Mouse (Mus musculus) lung, embryonic 15.5 days (tissue): ENCODE data around the gene Gm4969. TPM values are rescaled to one million over a fixed set of nuclear protein-coding genes. Genes with fewer than 3 reads are reported as not detected.

ENCODE experiments used
- ATAC-seq: fragments of 200-750 bp; cut with Nextera tagmentation; 2 replicates; pipeline ENCODE4 v1.8.0; 2017; ENCODE audit warnings: moderate number of reproducible peaks, borderline replicate concordance; ENCODE audit not compliant: low FRiP score, low TSS enrichment; ENCODE audit errors: extremely low read depth
- H3K27ac ChIP-seq: fragments of 300-500 bp; sonication (generic); 2 replicates; pipeline ENCODE4 v1.5.1; 2015; ENCODE audit warnings: moderate library complexity, mild to moderate bottlenecking, inconsistent platforms
- H3K27me3 ChIP-seq: fragments of 300-500 bp; sonication (generic); 2 replicates; pipeline ENCODE4 v1.6.1; 2015; ENCODE audit warnings: inconsistent platforms
- H3K36me3 ChIP-seq: fragments of 300-500 bp; sonication (generic); 2 replicates; pipeline ENCODE4 v1.6.1; 2015; ENCODE audit warnings: inconsistent platforms
- H3K4me1 ChIP-seq: fragments of 300-500 bp; sonication (generic); 2 replicates; pipeline ENCODE4 v1.6.1; 2015; ENCODE audit warnings: inconsistent platforms
- H3K4me2 ChIP-seq: fragments of 300-500 bp; sonication (generic); 2 replicates; pipeline ENCODE4 v1.6.1; 2015; ENCODE audit warnings: inconsistent platforms, mild to moderate bottlenecking, moderate library complexity
- H3K4me3 ChIP-seq: fragments of 300-500 bp; sonication (generic); 2 replicates; pipeline ENCODE4 v1.5.1; 2015; ENCODE audit warnings: mild to moderate bottlenecking, inconsistent platforms
- H3K9ac ChIP-seq: fragments of 300-500 bp; sonication (generic); 2 replicates; pipeline ENCODE4 v1.6.1; 2015; ENCODE audit warnings: inconsistent platforms
- H3K9me3 ChIP-seq: fragments of 300-500 bp; sonication (generic); 2 replicates; pipeline ENCODE4 v1.6.1; 2016; ENCODE audit warnings: inconsistent platforms
- WGBS: fragments of 180-500 bp; shearing (Covaris S2); methylation state at CpG from one replicate; pipeline ENCODE4 v1.1.7; 2015; 5-methylcytosine and 5-hydroxymethylcytosine counted together
- polyA plus RNA-seq: library from polyadenylated mRNA; unstranded; fragments of >200 nt; fragmentation: Nextera tagmentation; extraction: Ambion mirVana; gene quantifications from 2 replicates; pipeline ENCODE4 v1.2.1, GENCODE M21; 2015

Gene Gm4969
- 1.8 and 1.9 TPM in 2 replicates for polyA plus RNA-seq

GRCm38 (mm10) chr7:19118028-19118771, at the start of gene Gm4969:
Gene Gm4969, minus strand, starts transcription at chr7:19118368.
- WGBS: 17% methylated on average over 64 of the region's 64 CpGs
- Histone ChIP-seq H3K27me3 (no peaks in the 10 kb centered on the region; the same call in 1 of the 2 replicates), H3K36me3 (no peaks in the 10 kb centered on the region), H3K4me3 (peak within 1 kb of the TSS; percentile 72), H3K27ac (no peak within 1 kb of the TSS), H3K4me1 (peaks cover 23% of the 10 kb centered on the region), H3K4me2 (peak within 1 kb of the TSS; percentile 52), H3K9me3 (no peaks in the 10 kb centered on the region; the same call in 1 of the 2 replicates), H3K9ac (no peak within 1 kb of the TSS; the same call in 1 of the 2 replicates)
- peak; percentile 19; the same call in 1 of the 2 replicates for ATAC-seq

- Histone ChIP-seq H3K9me3 (no peaks in the 10 kb centered on the region), H3K9ac (no peak overlapping the region), H3K4me2 (no peak overlapping the region), H3K36me3 (no peaks in the 10 kb centered on the region), H3K27me3 (peaks cover 24% of the 10 kb centered on the region), H3K27ac (no peak overlapping the region), H3K4me3 (no peak overlapping the region), H3K4me1 (peaks cover 37% of the 10 kb centered on the region)
- no peak for ATAC-seq
- 88% methylated on average over 3 of the region's 3 CpGs for WGBS
Measured at GRCm38 (mm10) chr7:19166990-19167389, 48.8 kb upstream of the Gm4969 start.

- H3K9ac ChIP-seq: 0 out of 2 replicates have a peak within 1 kb of the TSS, but pooled peaks have one; percentile 1
- peak; percentile 50; the same call in 1 of the 2 replicates for ATAC-seq
- H3K9me3 ChIP-seq: no peaks in the 10 kb centered on the region
- H3K27ac ChIP-seq: no peak within 1 kb of the TSS; the same call in 1 of the 2 replicates
- H3K36me3 ChIP-seq: no peaks in the 10 kb centered on the region
- H3K4me3 ChIP-seq: no peak within 1 kb of the TSS
- H3K4me1 ChIP-seq: peaks cover 34% of the 10 kb centered on the region
- WGBS: 9% methylated on average over 14 of the region's 14 CpGs
- H3K4me2 ChIP-seq: peak within 1 kb of the TSS; percentile 37
- H3K27me3 ChIP-seq: peaks cover 26% of the 10 kb centered on the region
Measured at GRCm38 (mm10) chr7:19165656-19166423, 47.7 kb upstream of the Gm4969 start, which contains the start of gene Gipr. Gene Gipr, minus strand, starts transcription at chr7:19166127.

GRCm38 (mm10) chr7:19164978-19165377, 46.8 kb upstream of the Gm4969 start:
- no peak overlapping the region for H3K4me3 ChIP-seq
- no peaks in the 10 kb centered on the region for H3K9me3 ChIP-seq
- no peak overlapping the region for H3K9ac ChIP-seq
- H3K36me3 ChIP-seq: no peaks in the 10 kb centered on the region
- H3K27ac ChIP-seq: no peak overlapping the region
- H3K27me3 ChIP-seq: peaks cover 34% of the 10 kb centered on the region
- H3K4me1 ChIP-seq: peaks cover 38% of the 10 kb centered on the region
- H3K4me2 ChIP-seq: peak overlapping the region; percentile 37
- ATAC-seq: no peak
- 3% methylated on average over 13 of the region's 13 CpGs for WGBS

GRCm38 (mm10) chr7:19164189-19164588, 46.0 kb upstream of the Gm4969 start:
- peaks cover 39% of the 10 kb centered on the region for H3K4me1 ChIP-seq
- H3K9me3 ChIP-seq: no peaks in the 10 kb centered on the region
- ATAC-seq: peak; percentile 37; the same call in 1 of the 2 replicates
- H3K27me3 ChIP-seq: peaks cover 42% of the 10 kb centered on the region
- no peak overlapping the region for H3K27ac ChIP-seq
- H3K4me3 ChIP-seq: no peak overlapping the region
- peak overlapping the region; percentile 37 for H3K4me2 ChIP-seq
- no peaks in the 10 kb centered on the region for H3K36me3 ChIP-seq
- H3K9ac ChIP-seq: no peak overlapping the region
- under 1% methylated on average over 6 of the region's 6 CpGs for WGBS

GRCm38 (mm10) chr7:19163752-19164151, 45.6 kb upstream of the Gm4969 start:
- Histone ChIP-seq H3K4me3 (no peak overlapping the region), H3K9me3 (no peaks in the 10 kb centered on the region), H3K9ac (no peak overlapping the region), H3K4me2 (peak overlapping the region; percentile 37), H3K27ac (no peak overlapping the region), H3K27me3 (peaks cover 46% of the 10 kb centered on the region), H3K4me1 (peaks cover 39% of the 10 kb centered on the region), H3K36me3 (no peaks in the 10 kb centered on the region)
- ATAC-seq: no peak
- WGBS: 19% methylated on average over 12 of the region's 12 CpGs

- Histone ChIP-seq H3K9ac (no peak overlapping the region), H3K4me1 (peaks cover 39% of the 10 kb centered on the region), H3K27ac (no peak overlapping the region), H3K4me2 (no peak overlapping the region), H3K27me3 (peaks cover 50% of the 10 kb centered on the region), H3K4me3 (no peak overlapping the region), H3K9me3 (no peaks in the 10 kb centered on the region), H3K36me3 (no peaks in the 10 kb centered on the region)
- WGBS: 67% methylated on average over 7 of the region's 7 CpGs
- no peak for ATAC-seq
Measured at GRCm38 (mm10) chr7:19162928-19163327, 44.8 kb upstream of the Gm4969 start.

- H3K4me1 ChIP-seq: peaks cover 34% of the 10 kb centered on the region
Measured at GRCm38 (mm10) chr7:19160115-19160514, 41.9 kb upstream of the Gm4969 start.

GRCm38 (mm10) chr7:19159411-19159810, 41.2 kb upstream of the Gm4969 start:
- H3K4me3 ChIP-seq: 0 out of 2 replicates have a peak overlapping the region, but pooled peaks have one; percentile 43
- H3K4me2 ChIP-seq: peak overlapping the region; percentile 84
- no peak overlapping the region for H3K27ac ChIP-seq
- no peak overlapping the region for H3K9ac ChIP-seq
- H3K4me1 ChIP-seq: peaks cover 27% of the 10 kb centered on the region
- no peak for ATAC-seq
- 0 out of 2 replicates have a peak, but pooled peaks cover 4% of the 10 kb centered on the region for H3K36me3 ChIP-seq
- 9% methylated on average over 18 of the region's 18 CpGs for WGBS
- no peaks in the 10 kb centered on the region for H3K9me3 ChIP-seq
- H3K27me3 ChIP-seq: peaks cover 36% of the 10 kb centered on the region

More at GRCm38 (mm10) chr7:19160115-19160514, 41.9 kb upstream of the Gm4969 start:
- no peak overlapping the region for H3K27ac ChIP-seq
- peak overlapping the region; percentile 43 for H3K4me3 ChIP-seq
- ATAC-seq: peak; percentile 41
- H3K4me2 ChIP-seq: peak overlapping the region; percentile 84
- under 1% methylated on average over 20 of the region's 20 CpGs for WGBS
- no peaks in the 10 kb centered on the region for H3K9me3 ChIP-seq
- peaks cover 43% of the 10 kb centered on the region for H3K27me3 ChIP-seq
- H3K36me3 ChIP-seq: no peaks in the 10 kb centered on the region
- H3K9ac ChIP-seq: peak overlapping the region; percentile 33

- Histone ChIP-seq H3K4me2 (no peak overlapping the region), H3K4me1 (peaks cover 19% of the 10 kb centered on the region), H3K4me3 (no peak overlapping the region), H3K9ac (no peak overlapping the region), H3K27me3 (peaks cover 31% of the 10 kb centered on the region), H3K36me3 (peaks cover 11% of the 10 kb centered on the region), H3K9me3 (no peaks in the 10 kb centered on the region), H3K27ac (no peak overlapping the region)
- 53% methylated on average over 11 of the region's 11 CpGs for WGBS
- no peak for ATAC-seq
Measured at GRCm38 (mm10) chr7:19158601-19159000, 40.4 kb upstream of the Gm4969 start.

GRCm38 (mm10) chr7:19157160-19157800, 39.1 kb upstream of the Gm4969 start:
- Histone ChIP-seq H3K9ac (no peak overlapping the region), H3K27me3 (peaks cover 26% of the 10 kb centered on the region), H3K27ac (no peak overlapping the region), H3K4me3 (0 out of 2 replicates have a peak overlapping the region, but pooled peaks have one; percentile 1), H3K36me3 (peaks cover 23% of the 10 kb centered on the region), H3K4me2 (peak overlapping the region; percentile 41), H3K9me3 (no peaks in the 10 kb centered on the region), H3K4me1 (peaks cover 16% of the 10 kb centered on the region)
- ATAC-seq: peak; percentile 61; the same call in 1 of the 2 replicates
- 4% methylated on average over 30 of the region's 30 CpGs for WGBS
